Comparison of ENCODE assay signal across 8 mouse cellular contexts in the genomic region with DNA sequence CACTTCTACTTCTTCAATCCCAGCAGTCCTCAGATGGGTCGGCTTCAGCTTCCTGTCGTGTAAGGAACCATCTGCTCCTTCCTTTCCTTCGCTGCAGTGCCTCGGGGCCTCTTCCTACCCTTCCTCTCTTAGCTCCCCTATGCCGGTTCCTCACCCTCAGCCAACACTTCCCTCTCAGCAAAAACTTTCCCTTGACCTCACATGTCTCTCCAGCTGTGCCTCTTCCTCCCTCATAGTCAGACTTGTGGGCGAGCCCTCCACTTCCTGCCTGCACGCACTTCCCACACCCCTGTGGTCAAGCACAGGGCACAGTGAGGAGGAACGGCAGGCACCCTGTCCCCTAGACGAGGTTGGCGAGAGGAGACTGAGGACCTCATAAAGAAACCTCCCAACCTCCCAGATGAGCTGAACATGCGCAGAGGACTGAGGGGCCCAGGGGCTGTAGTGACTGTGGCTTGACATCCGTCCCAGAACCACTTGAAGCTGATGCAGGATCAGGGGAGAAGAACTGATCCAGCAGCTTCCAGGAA. TPM values are rescaled to one million over a fixed set of nuclear protein-coding genes. Genes with fewer than 3 reads are reported as not detected.
A peak's percentile ranks its signal among the peaks of the same experiment; 100 is the strongest.
DNase-seq lines count a peak whose midpoint lies in the region; ATAC-seq and TF ChIP-seq lines count a peak whose summit lies in the region.

No protein-coding gene starts in this region.

- no peak overlapping the region for H3K9ac ChIP-seq in kidney, postnatal 0 days (ENCODE audit: low read depth, low read length)
- H3K9ac ChIP-seq in forebrain, embryonic 12.5 days: no peak overlapping the region

- H3K27me3 ChIP-seq in kidney, postnatal 0 days (ENCODE audit: insufficient read depth, low read length): no peaks in the 10 kb centered on the region
- peaks cover 43% of the 10 kb centered on the region for H3K27me3 ChIP-seq in megakaryocyte, embryonic 14.5 days (replicated peaks)
- no peaks in the 10 kb centered on the region for H3K27me3 ChIP-seq in forebrain, embryonic 12.5 days

- peak overlapping the region; percentile 99 for H3K27ac ChIP-seq in bone marrow macrophage, adult 2 months (ENCODE audit: insufficient read depth, low read depth, low read length)
- peak overlapping the region; percentile 61 for H3K27ac ChIP-seq in kidney, postnatal 0 days
- no peak overlapping the region for H3K27ac ChIP-seq in forebrain, embryonic 12.5 days

- TF ChIP-seq POLR2A in bone marrow macrophage, adult 2 months (IDR thresholded peaks at IDR 0.05; ENCODE audit: borderline replicate concordance, low read depth, low read length): no peak

- no peak for TF ChIP-seq CTCF in bone marrow macrophage, adult 2 months (IDR thresholded peaks at IDR 0.05; ENCODE audit: low read depth, low read length)
- no peak for TF ChIP-seq CTCF in kidney, postnatal 0 days (IDR thresholded peaks at IDR 0.05; ENCODE audit: low read depth)

- H3K36me3 ChIP-seq in kidney, postnatal 0 days (ENCODE audit: insufficient read depth, low read length): no peaks in the 10 kb centered on the region
- no peaks in the 10 kb centered on the region for H3K36me3 ChIP-seq in megakaryocyte, embryonic 14.5 days (replicated peaks; ENCODE audit: low read length)
- no peaks in the 10 kb centered on the region for H3K36me3 ChIP-seq in forebrain, embryonic 12.5 days (replicated peaks)

- ATAC-seq in kidney, postnatal 0 days (replicated peaks; ENCODE audit: low FRiP score, low read depth): peak; percentile 34; the same call in 1 of the 2 replicates
- ATAC-seq in forebrain, embryonic 12.5 days (ENCODE audit: low FRiP score): no peak

- H3K4me2 ChIP-seq in kidney, postnatal 0 days (ENCODE audit: low read length): no peak overlapping the region
- H3K4me2 ChIP-seq in forebrain, embryonic 12.5 days: no peak overlapping the region

- H3K4me3 ChIP-seq in bone marrow macrophage, adult 2 months (ENCODE audit: insufficient read depth, low read length): no peak overlapping the region
- H3K4me3 ChIP-seq in kidney, postnatal 0 days (replicated peaks; ENCODE audit: low read depth, low read length): no peak overlapping the region
- peak overlapping the region; percentile 78 for H3K4me3 ChIP-seq in megakaryocyte, embryonic 14.5 days (replicated peaks)
- no peak overlapping the region for H3K4me3 ChIP-seq in forebrain, embryonic 12.5 days (replicated peaks)

- no peaks in the 10 kb centered on the region for H3K9me3 ChIP-seq in kidney, postnatal 0 days (replicated peaks; ENCODE audit: low read length)
- no peaks in the 10 kb centered on the region; the same call in 1 of the 2 replicates for H3K9me3 ChIP-seq in megakaryocyte, embryonic 14.5 days
- no peaks in the 10 kb centered on the region for H3K9me3 ChIP-seq in forebrain, embryonic 12.5 days

- peak; percentile 44 for DNase-seq in adrenal gland, adult 2 months
- no peak for DNase-seq in adrenal gland, postnatal 25 days
- DNase-seq in kidney, postnatal 0 days (ENCODE audit: low spot score): peak; percentile 84
- DNase-seq in embryo, embryonic 11 days: no peak
- DNase-seq in layer of hippocampus, postnatal 36 days: no peak

- peaks cover 75% of the 10 kb centered on the region for H3K4me1 ChIP-seq in bone marrow macrophage, adult 2 months (ENCODE audit: control insufficient read depth, insufficient read depth, low read length)
- peaks cover 6% of the 10 kb centered on the region; the same call in 1 of the 2 replicates for H3K4me1 ChIP-seq in kidney, postnatal 0 days (replicated peaks; ENCODE audit: insufficient read depth, low read length)
- H3K4me1 ChIP-seq in megakaryocyte, embryonic 14.5 days: peaks cover 69% of the 10 kb centered on the region
- no peaks in the 10 kb centered on the region; the same call in 1 of the 2 replicates for H3K4me1 ChIP-seq in forebrain, embryonic 12.5 days

- 30% methylated on average over 12 of the region's 12 CpGs for WGBS in kidney, postnatal 0 days
- WGBS in forebrain, embryonic 12.5 days: 74% methylated on average over 12 of the region's 12 CpGs

RNA-seq across cellular contexts. Expression of gene Arhgef17, which starts 18.6 kb away (rescaled TPM):
- 10 to 100 TPM; 76.4 to 81.7 TPM for total RNA-seq in adrenal gland, adult 2 months (2021)
- polyA plus RNA-seq in adrenal gland, adult 2 months (2012; rRNA removed): 99.6 and 118 TPM in 2 replicates
- total RNA-seq in adrenal gland, postnatal 25 days (2021): 76.1 and 81.2 TPM in 2 replicates
- polyA plus RNA-seq in bone marrow macrophage, adult 2 months (2012; ENCODE audit: insufficient read depth, insufficient read length, missing spikeins): 0.36 and 0.52 TPM in 2 replicates
- polyA plus RNA-seq in kidney, postnatal 0 days (2015; fragmentation: Nextera tagmentation; extraction: Ambion mirVana): 7.8 and 8.1 TPM in 2 replicates
- polyA plus RNA-seq in megakaryocyte, embryonic 14.5 days (2012; ENCODE audit: insufficient read depth, low replicate concordance): 1.3 TPM in 2 replicates
- 6.5 and 8.1 TPM in 2 replicates for polyA plus RNA-seq in forebrain, embryonic 12.5 days (2016; fragmentation: Nextera tagmentation; extraction: Ambion mirVana)
- 100 to 1,000 TPM; 152 to 158 TPM for total RNA-seq in layer of hippocampus, postnatal 36 days (2021)

RNA-seq across cellular contexts. Expression of gene P2ry6, which starts 23.9 kb away (rescaled TPM):
- 10 to 100 TPM in 1 of 2 experiments, 1 to 10 TPM in 1; 5.3 to 12.6 TPM for total RNA-seq in adrenal gland, adult 2 months (2021)
- 32.3 and 34.3 TPM in 2 replicates for polyA plus RNA-seq in adrenal gland, adult 2 months (2012; rRNA removed)
- 5.8 and 9.5 TPM in 2 replicates for total RNA-seq in adrenal gland, postnatal 25 days (2021)
- polyA plus RNA-seq in bone marrow macrophage, adult 2 months (2012; ENCODE audit: insufficient read depth, insufficient read length, missing spikeins): 387 and 402 TPM in 2 replicates
- 4.8 and 5.0 TPM in 2 replicates for polyA plus RNA-seq in kidney, postnatal 0 days (2015; fragmentation: Nextera tagmentation; extraction: Ambion mirVana)
- polyA plus RNA-seq in megakaryocyte, embryonic 14.5 days (2012; ENCODE audit: insufficient read depth, low replicate concordance): 7.0 and 20.0 TPM in 2 replicates
- polyA plus RNA-seq in forebrain, embryonic 12.5 days (2016; fragmentation: Nextera tagmentation; extraction: Ambion mirVana): 1.9 and 2.7 TPM in 2 replicates
- 1 to 10 TPM; 3.2 to 3.5 TPM for total RNA-seq in layer of hippocampus, postnatal 36 days (2021)

Comparison
In these comparisons a context has a peak if more than half of its experiments do, and no peak if none do; other contexts are left out.
1. DNase-seq: peak in adrenal gland, adult 2 months (single experiment) and kidney, postnatal 0 days (single experiment); none in adrenal gland, postnatal 25 days (single experiment), embryo, embryonic 11 days (single experiment) and layer of hippocampus, postnatal 36 days (0 of 2).
2. RNA of gene Arhgef17, which starts 18.6 kb away (polyA plus RNA-seq): 99.6 to 118 TPM in adrenal gland, adult 2 months; 7.8 to 8.1 TPM in kidney, postnatal 0 days, 6.5 to 8.1 TPM in forebrain, embryonic 12.5 days, 1.3 TPM in megakaryocyte, embryonic 14.5 days and 0.36 to 0.52 TPM in bone marrow macrophage, adult 2 months; every median in the first group is over 10 times any median in the second.
3. RNA of gene P2ry6, which starts 23.9 kb away (polyA plus RNA-seq): 387 to 402 TPM in bone marrow macrophage, adult 2 months; 32.3 to 34.3 TPM in adrenal gland, adult 2 months, 7.0 to 20.0 TPM in megakaryocyte, embryonic 14.5 days, 4.8 to 5.0 TPM in kidney, postnatal 0 days and 1.9 to 2.7 TPM in forebrain, embryonic 12.5 days; every median in the first group is over 10 times any median in the second.